Mouse (Mus musculus): ENCODE data around the gene Grik4. TPM values are rescaled to one million over a fixed set of nuclear protein-coding genes. Genes with fewer than 3 reads are reported as not detected.

Grik4 gene
- polyA plus RNA-seq, 1 experiment from 2014 or later: 0.24 TPM

DNA sequence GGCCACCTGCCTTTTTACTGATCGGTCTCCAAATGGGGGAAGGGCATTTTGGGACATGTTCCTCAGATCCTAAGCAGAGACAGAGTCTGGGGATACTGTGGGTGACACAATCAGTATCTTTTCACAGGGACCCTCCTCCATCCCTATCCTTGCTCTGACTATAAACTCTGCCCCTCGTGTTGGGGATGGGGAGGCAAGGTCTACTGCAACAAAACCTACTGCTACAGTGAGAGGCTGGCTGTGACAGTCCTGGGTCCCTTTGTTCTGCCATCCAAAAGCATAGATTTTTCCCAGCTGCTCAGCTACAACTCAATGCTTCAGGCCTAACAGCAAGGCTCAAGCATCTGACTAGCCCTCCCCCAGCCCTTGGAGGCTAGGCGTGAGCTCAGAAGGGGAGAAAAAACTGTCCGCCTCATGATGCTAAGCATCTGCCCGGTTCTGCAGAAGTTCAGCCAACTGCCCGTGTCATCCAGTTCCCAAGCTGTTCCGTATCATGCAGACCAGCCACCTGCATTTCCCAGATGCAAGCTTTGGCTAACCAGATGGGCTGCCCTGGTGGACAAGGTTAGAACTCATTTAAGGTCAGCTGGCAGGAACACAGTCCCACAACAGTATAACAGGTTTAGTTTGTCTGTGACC lies 207.5 kb downstream of the Grik4 start:
- H3K4me3 ChIP-seq (ENCODE audit: low read length): no peak overlapping the region
- whole genome bisulfite sequencing: 61% methylated on average over 7 of the region's 7 CpGs
- no peaks in the 10 kb centered on the region for H3K4me1 ChIP-seq (ENCODE audit: control insufficient read depth, insufficient read depth, low read length)
- H3K4me2 ChIP-seq (ENCODE audit: low read depth, low read length): no peak overlapping the region
- H3K9ac ChIP-seq (ENCODE audit: low read length): no peak overlapping the region
- H3K27ac ChIP-seq (ENCODE audit: low read length): no peak overlapping the region
- H3K9me3 ChIP-seq (replicated peaks; ENCODE audit: control insufficient read depth, low read length): no peaks in the 10 kb centered on the region
- H3K27me3 ChIP-seq (ENCODE audit: control insufficient read depth, insufficient read depth, low read length): no peaks in the 10 kb centered on the region
- no peaks in the 10 kb centered on the region for H3K36me3 ChIP-seq (ENCODE audit: control insufficient read depth, insufficient read depth)
- ATAC-seq (replicated peaks; ENCODE audit: extremely low read depth, insufficient read depth, low FRiP score): no peak

DNA sequence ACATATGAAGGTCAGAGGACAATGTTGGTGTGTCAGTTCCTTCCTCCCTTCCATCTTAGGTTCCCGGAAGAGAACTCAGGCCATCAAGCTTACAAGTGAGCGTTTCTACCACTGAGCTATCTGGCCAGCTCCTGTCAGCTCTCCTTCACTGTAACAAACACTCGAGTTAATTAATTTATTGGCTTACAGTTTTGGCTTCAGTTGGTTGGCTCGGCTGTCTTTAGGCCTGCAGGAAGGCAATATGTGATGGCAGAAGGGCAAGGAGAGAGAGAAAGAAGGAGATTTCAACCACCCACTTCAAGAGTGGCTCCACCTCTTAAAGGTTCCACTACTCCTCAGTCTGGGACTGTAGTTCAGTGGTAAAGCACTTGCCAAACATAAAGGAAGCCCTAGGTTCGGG lies 209.2 kb downstream of the Grik4 start:
- no peaks in the 10 kb centered on the region for H3K4me1 ChIP-seq (ENCODE audit: control insufficient read depth, insufficient read depth, low read length)
- H3K9me3 ChIP-seq (replicated peaks; ENCODE audit: control insufficient read depth, low read length): no peaks in the 10 kb centered on the region
- no peak overlapping the region for H3K27ac ChIP-seq (ENCODE audit: low read length)
- WGBS: 74% methylated on average over 5 of the region's 5 CpGs
- no peak overlapping the region for H3K4me3 ChIP-seq (ENCODE audit: low read length)
- no peak overlapping the region for H3K4me2 ChIP-seq (ENCODE audit: low read depth, low read length)
- H3K9ac ChIP-seq (ENCODE audit: low read length): no peak overlapping the region
- H3K27me3 ChIP-seq (ENCODE audit: control insufficient read depth, insufficient read depth, low read length): no peaks in the 10 kb centered on the region; the same call in 1 of the 2 replicates
- no peaks in the 10 kb centered on the region for H3K36me3 ChIP-seq (ENCODE audit: control insufficient read depth, insufficient read depth)
- no peak for ATAC-seq (replicated peaks; ENCODE audit: extremely low read depth, insufficient read depth, low FRiP score)

DNA sequence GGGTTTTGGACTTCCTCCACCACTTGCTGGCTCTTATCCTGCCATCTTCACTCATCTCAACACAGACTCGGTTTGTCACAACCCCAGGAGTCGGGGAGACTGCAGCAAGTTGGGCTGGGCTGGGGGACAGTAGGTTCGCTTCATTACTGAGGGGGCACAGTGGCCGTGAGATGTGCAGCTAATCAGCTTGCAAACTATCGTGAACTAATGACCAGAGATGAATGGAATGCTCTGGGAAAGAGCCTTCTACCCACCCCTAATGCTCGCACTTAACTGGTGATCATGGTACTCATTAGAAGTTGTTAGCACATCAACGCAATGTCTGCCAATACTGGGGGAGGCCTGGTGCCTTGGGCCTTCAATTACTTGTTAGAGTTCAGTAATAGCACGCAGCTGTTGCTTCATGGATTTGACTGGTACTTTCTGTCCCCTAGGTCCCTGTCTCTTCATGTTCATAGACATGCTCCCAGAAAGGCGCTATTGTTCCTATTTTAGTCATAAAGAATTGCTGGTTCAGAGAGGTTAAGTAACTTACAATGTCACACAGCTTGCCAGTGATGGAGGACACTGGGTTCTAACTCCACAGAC lies 211.5 kb downstream of the Grik4 start:
- Histone ChIP-seq H3K9ac (ENCODE audit: low read length) (no peak overlapping the region), H3K36me3 (ENCODE audit: control insufficient read depth, insufficient read depth) (no peaks in the 10 kb centered on the region), H3K9me3 (replicated peaks; ENCODE audit: control insufficient read depth, low read length) (no peaks in the 10 kb centered on the region), H3K4me1 (ENCODE audit: control insufficient read depth, insufficient read depth, low read length) (no peaks in the 10 kb centered on the region), H3K27me3 (ENCODE audit: control insufficient read depth, insufficient read depth, low read length) (no peaks in the 10 kb centered on the region; the same call in 1 of the 2 replicates), H3K27ac (ENCODE audit: low read length) (no peak overlapping the region), H3K4me2 (ENCODE audit: low read depth, low read length) (no peak overlapping the region), H3K4me3 (ENCODE audit: low read length) (no peak overlapping the region)
- WGBS: 68% methylated on average over 9 of the region's 9 CpGs
- ATAC-seq (replicated peaks; ENCODE audit: extremely low read depth, insufficient read depth, low FRiP score): no peak

DNA sequence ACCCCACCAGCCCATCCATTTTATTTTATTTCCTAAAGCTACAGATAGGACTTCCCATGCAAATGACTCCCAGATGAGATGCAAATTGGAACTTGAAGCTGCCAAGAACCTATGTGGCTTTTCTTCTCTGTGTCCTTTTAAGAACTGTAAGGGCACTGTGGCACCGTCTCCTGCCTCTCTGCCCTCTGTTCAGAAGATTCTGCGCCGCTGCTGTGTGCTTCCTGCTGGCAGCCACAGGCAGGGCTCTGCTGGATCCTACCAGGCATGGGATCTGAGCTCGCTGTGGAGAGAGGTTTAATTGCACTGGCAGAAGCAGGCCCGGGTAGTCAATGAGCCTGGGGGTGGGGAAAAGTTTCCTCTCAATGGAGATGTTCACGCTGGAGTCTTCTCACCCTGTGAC lies 215.8 kb downstream of the Grik4 start:
- ATAC-seq (replicated peaks; ENCODE audit: extremely low read depth, insufficient read depth, low FRiP score): no peak
- no peaks in the 10 kb centered on the region for H3K4me1 ChIP-seq (ENCODE audit: control insufficient read depth, insufficient read depth, low read length)
- H3K9me3 ChIP-seq (replicated peaks; ENCODE audit: control insufficient read depth, low read length): no peaks in the 10 kb centered on the region
- no peak overlapping the region for H3K9ac ChIP-seq (ENCODE audit: low read length)
- no peaks in the 10 kb centered on the region for H3K36me3 ChIP-seq (ENCODE audit: control insufficient read depth, insufficient read depth)
- no peak overlapping the region for H3K27ac ChIP-seq (ENCODE audit: low read length)
- WGBS: 55% methylated on average over 6 of the region's 6 CpGs
- H3K4me2 ChIP-seq (ENCODE audit: low read depth, low read length): no peak overlapping the region
- H3K4me3 ChIP-seq (ENCODE audit: low read length): no peak overlapping the region
- no peaks in the 10 kb centered on the region; the same call in 1 of the 2 replicates for H3K27me3 ChIP-seq (ENCODE audit: control insufficient read depth, insufficient read depth, low read length)

DNA sequence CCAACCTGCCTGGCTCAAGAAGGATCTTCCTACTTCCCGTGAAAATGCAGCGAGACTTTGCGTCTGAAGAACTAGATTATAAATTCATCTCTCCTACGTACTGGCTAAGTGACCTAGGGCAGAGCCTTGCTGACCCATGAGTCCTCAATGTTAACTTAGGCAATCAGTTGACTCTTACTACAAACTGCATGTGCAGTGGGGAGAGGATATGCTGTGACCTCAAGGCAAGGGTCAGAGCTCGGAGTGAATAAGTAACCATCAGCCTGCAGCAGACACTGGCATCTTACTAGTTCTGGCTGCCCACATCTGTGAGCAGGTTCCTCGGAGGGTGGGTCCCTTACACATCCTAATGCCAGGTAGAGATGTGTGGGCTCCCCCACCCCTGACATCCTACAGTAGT lies 216.6 kb downstream of the Grik4 start:
- 85% methylated on average over 6 of the region's 6 CpGs for WGBS
- no peak for ATAC-seq (replicated peaks; ENCODE audit: extremely low read depth, insufficient read depth, low FRiP score)
- Histone ChIP-seq H3K36me3 (ENCODE audit: control insufficient read depth, insufficient read depth) (no peaks in the 10 kb centered on the region), H3K4me2 (ENCODE audit: low read depth, low read length) (no peak overlapping the region), H3K27me3 (ENCODE audit: control insufficient read depth, insufficient read depth, low read length) (no peaks in the 10 kb centered on the region; the same call in 1 of the 2 replicates), H3K4me1 (ENCODE audit: control insufficient read depth, insufficient read depth, low read length) (no peaks in the 10 kb centered on the region), H3K9me3 (replicated peaks; ENCODE audit: control insufficient read depth, low read length) (no peaks in the 10 kb centered on the region), H3K4me3 (ENCODE audit: low read length) (no peak overlapping the region), H3K9ac (ENCODE audit: low read length) (no peak overlapping the region), H3K27ac (ENCODE audit: low read length) (no peak overlapping the region)

DNA sequence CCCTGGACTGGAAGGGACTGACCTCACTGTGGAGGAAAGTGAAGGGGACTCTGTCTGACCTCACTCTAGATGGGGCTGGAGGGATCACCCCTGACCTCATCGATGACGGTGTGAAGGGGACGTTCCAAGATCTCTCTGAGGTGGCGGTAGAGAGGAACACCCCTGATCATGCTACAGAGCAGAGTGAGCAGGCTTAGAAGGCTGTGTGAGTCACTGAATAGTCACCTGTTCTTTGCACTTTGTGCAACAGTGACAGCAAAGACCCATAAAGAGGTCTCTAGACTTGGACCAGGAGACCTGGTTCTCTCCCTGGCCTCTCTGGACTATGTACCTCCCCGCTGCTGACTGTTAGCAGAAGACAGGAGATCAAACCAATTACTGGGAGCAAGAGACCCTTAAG lies 217.1 kb downstream of the Grik4 start:
- ATAC-seq (replicated peaks; ENCODE audit: extremely low read depth, insufficient read depth, low FRiP score): no peak
- Histone ChIP-seq H3K9me3 (replicated peaks; ENCODE audit: control insufficient read depth, low read length) (no peaks in the 10 kb centered on the region), H3K4me3 (ENCODE audit: low read length) (no peak overlapping the region), H3K36me3 (ENCODE audit: control insufficient read depth, insufficient read depth) (no peaks in the 10 kb centered on the region), H3K27me3 (ENCODE audit: control insufficient read depth, insufficient read depth, low read length) (no peaks in the 10 kb centered on the region; the same call in 1 of the 2 replicates), H3K9ac (ENCODE audit: low read length) (no peak overlapping the region), H3K27ac (ENCODE audit: low read length) (no peak overlapping the region), H3K4me1 (ENCODE audit: control insufficient read depth, insufficient read depth, low read length) (no peaks in the 10 kb centered on the region), H3K4me2 (ENCODE audit: low read depth, low read length) (no peak overlapping the region)
- 65% methylated on average over 5 of the region's 5 CpGs for WGBS

DNA sequence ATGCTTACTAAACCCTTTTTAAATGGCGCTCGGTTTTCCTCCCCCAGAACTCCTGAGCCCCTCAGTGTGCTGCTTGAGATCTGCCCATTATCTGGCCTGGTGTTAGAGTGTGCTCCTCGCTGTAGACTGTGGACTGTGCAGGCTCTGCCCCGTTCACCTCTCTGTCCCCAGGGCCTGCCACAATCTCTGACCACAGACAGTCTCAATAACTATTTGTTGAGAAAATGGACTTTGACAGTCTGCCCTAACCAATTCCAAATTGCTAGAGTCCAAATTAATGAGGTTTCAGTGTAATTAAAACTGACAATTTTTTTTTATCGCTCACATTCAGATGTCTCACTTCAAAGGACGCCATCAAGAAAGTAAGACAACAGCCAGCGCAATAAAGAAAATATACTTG lies 220.2 kb downstream of the Grik4 start:
- Histone ChIP-seq H3K9ac (ENCODE audit: low read length) (no peak overlapping the region), H3K4me3 (ENCODE audit: low read length) (no peak overlapping the region), H3K4me2 (ENCODE audit: low read depth, low read length) (no peak overlapping the region), H3K36me3 (ENCODE audit: control insufficient read depth, insufficient read depth) (no peaks in the 10 kb centered on the region), H3K27ac (ENCODE audit: low read length) (no peak overlapping the region), H3K27me3 (ENCODE audit: control insufficient read depth, insufficient read depth, low read length) (no peaks in the 10 kb centered on the region), H3K4me1 (ENCODE audit: control insufficient read depth, insufficient read depth, low read length) (no peaks in the 10 kb centered on the region), H3K9me3 (replicated peaks; ENCODE audit: control insufficient read depth, low read length) (no peaks in the 10 kb centered on the region)
- 60% methylated on average over 7 of the region's 7 CpGs for WGBS
- no peak for ATAC-seq (replicated peaks; ENCODE audit: extremely low read depth, insufficient read depth, low FRiP score)

DNA sequence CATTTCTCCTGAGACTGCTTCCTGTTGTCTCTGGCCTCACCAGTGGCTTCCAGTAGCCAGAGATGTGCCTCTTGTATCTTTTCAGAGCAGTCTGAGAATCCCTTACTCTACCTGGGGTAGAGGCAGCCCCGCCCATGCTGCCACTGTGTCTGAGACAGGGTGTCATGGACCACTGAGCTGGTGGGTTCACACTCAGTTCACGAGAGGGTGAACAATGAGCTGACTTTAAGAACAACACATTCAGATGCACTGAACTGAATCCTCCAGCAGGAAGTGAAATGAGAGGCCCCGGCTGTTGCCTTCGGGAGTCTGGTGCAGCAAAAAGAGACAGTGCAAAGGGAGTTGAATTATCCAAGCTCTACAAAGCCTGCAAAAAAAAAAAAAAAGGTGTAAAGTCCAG lies 221.8 kb downstream of the Grik4 start:
- H3K4me3 ChIP-seq (ENCODE audit: low read length): no peak overlapping the region
- no peaks in the 10 kb centered on the region; the same call in 1 of the 2 replicates for H3K27me3 ChIP-seq (ENCODE audit: control insufficient read depth, insufficient read depth, low read length)
- H3K9ac ChIP-seq (ENCODE audit: low read length): no peak overlapping the region
- H3K9me3 ChIP-seq (replicated peaks; ENCODE audit: control insufficient read depth, low read length): no peaks in the 10 kb centered on the region
- H3K36me3 ChIP-seq (ENCODE audit: control insufficient read depth, insufficient read depth): no peaks in the 10 kb centered on the region
- no peak overlapping the region for H3K27ac ChIP-seq (ENCODE audit: low read length)
- 54% methylated on average over 4 of the region's 4 CpGs for WGBS
- ATAC-seq (replicated peaks; ENCODE audit: extremely low read depth, insufficient read depth, low FRiP score): no peak
- no peaks in the 10 kb centered on the region for H3K4me1 ChIP-seq (ENCODE audit: control insufficient read depth, insufficient read depth, low read length)
- H3K4me2 ChIP-seq (ENCODE audit: low read depth, low read length): no peak overlapping the region

DNA sequence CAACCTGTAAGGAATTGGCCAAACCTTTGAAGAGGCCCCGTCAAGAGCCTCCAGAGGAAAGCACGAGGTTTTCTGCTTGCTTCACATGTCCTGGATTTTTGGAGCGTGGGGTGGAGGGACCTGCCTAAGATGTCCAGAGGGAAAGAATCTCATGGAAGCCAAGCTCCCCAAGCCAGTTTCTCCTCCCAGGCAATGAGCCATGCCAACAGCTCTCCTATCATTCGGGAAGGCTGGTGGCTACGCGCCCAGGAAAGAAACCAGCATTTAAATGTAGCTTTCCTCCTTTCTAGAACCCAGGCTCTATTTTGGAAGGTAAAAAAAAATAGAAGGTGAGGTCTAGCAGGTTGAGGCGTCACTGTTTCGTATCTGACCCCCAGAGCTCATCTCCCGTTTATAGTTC lies 222.6 kb downstream of the Grik4 start:
- 82% methylated on average over 9 of the region's 9 CpGs for whole genome bisulfite sequencing
- no peak for ATAC-seq (replicated peaks; ENCODE audit: extremely low read depth, insufficient read depth, low FRiP score)
- H3K27me3 ChIP-seq (ENCODE audit: control insufficient read depth, insufficient read depth, low read length): no peaks in the 10 kb centered on the region; the same call in 1 of the 2 replicates

More for the DNA sequence above, 222.6 kb downstream of the Grik4 start:
- Histone ChIP-seq H3K4me3 (ENCODE audit: low read length) (no peak overlapping the region), H3K9me3 (replicated peaks; ENCODE audit: control insufficient read depth, low read length) (no peaks in the 10 kb centered on the region), H3K27ac (ENCODE audit: low read length) (no peak overlapping the region), H3K9ac (ENCODE audit: low read length) (no peak overlapping the region), H3K4me2 (ENCODE audit: low read depth, low read length) (no peak overlapping the region), H3K4me1 (ENCODE audit: control insufficient read depth, insufficient read depth, low read length) (no peaks in the 10 kb centered on the region), H3K36me3 (ENCODE audit: control insufficient read depth, insufficient read depth) (no peaks in the 10 kb centered on the region)
